Mouse (Mus musculus): Measurements from ENCODE around the gene Gm10273.
A peak's percentile ranks its signal among the peaks of the same experiment; 100 is the strongest.
"Not testable (repeated sequence)": the region's sequence is repeated elsewhere in the genome, so short reads cannot be mapped to it uniquely, and the experiment has no call there.

Gm10273 gene

DNA sequence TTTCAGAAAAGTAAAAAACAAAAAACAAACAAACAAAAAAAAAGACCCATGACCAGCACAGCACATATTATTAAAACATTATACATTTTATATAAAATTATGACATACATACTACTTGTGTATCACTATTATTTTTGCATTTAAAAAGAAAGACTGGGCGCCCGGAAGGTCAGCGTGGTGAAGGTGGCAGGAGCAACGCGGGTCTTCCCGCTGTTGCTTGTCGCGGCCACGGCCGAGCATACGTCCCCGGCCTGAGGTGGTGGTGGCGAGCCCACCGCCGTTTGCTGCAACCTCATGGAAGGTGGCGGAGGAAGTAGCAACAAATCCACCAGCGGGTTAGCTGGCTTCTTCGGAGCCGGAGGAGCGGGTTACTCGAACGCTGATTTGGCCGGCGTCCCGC lies at the start of gene Gm10273:
Gm10273 (plus strand) TSS at position 172 of the 400 bp plus-strand sequence.
- not testable (repeated sequence) for DNase-seq (ENCODE audit: low read depth, low spot score)

DNA sequence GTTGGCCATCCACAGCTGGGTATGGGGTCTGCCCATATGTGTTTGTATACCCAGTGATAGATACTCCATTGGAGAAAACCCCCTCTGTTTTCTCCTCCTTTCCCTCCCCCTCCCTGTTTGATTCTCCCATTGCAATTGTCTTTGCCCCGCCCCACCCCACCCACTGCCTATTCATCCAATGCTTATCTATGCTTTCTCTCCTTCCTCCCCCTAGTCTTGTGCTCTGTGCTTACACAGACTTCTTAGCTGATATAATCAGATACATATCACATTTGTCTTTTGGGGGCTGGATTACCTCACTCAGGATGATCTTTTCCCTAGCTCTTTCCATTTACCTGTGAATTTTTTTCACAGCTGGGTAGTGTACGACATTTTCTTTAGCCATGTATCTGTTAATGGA lies 48.9 kb upstream of the Gm10273 start:
- no peak for DNase-seq (ENCODE audit: low read depth, low spot score)

DNA sequence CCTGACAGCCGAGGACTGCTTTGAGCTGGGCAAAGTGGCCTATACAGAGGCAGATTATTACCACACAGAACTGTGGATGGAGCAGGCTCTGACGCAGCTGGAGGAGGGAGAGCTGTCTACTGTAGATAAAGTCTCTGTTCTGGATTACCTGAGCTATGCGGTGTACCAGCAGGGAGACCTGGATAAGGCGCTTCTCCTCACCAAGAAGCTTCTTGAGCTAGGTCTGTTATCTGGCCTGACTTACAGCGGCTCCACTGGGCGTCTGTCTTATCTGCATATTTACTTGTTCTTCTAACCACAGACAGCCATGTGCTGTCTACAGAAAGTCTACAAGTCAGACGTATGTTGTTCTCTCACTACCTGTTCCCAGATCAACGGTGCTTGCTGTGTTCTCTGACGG lies 47.2 kb upstream of the Gm10273 start:
- no peak for DNase-seq (ENCODE audit: low read depth, low spot score)

DNA sequence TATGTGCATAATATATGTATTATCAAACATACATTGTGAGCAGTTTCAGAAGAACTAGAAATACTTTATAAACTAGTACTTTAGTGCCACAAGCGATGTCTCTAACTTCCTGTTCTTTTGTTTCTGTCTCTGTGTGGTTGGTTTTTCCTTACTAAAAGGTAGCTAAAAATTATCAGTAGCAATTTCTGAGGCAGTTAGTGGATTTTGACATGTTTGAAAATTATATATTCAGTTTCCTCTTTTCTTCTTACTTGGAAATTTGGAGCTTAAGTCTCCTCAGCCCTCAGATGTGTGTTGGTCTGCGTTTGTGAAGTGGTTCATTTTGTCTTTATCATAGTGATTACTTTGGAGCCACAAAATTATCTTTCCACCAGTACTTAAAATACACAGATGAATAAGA lies 45.9 kb upstream of the Gm10273 start:
- no peak for DNase-seq (ENCODE audit: low read depth, low spot score)

DNA sequence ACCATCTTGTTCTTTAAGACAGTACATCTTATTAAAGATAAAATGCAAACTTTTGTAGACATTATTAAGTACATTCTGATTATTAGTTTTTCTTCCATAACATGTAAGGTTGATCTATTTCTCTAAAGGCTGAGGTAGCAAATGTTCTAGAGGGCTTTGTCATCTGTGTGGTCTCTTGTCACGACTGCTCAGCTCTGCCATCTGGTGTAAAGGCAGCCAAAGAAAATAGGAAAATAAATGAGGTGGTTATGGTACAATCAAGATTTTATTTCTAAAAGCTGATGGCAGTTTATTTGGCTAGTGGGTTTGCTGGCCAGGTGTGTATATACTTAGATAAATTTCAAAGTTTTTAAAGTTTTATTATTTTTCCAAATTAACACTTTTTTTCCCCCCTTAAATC lies 42.4 kb upstream of the Gm10273 start:
- DNase-seq (ENCODE audit: low read depth, low spot score) = no peak

DNA sequence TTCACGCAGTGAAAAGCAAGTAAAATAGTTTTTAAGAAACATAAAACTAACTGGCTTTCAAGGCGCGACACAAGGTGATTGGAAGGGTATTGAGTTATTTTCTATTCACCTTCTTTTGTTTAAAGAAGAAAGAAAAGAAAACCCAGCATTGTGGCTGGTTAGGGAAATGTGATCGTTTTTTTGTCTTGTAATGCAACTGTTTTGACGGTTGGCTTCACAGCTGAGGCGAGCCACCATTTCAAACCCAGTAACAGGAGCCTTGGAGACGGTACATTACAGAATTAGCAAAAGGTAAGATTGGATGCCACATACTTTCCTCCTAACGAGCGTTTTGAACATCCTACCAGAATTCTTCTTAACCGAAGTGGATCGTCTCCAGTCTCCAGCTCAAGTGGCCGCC lies 41.3 kb upstream of the Gm10273 start:
- DNase-seq (ENCODE audit: low read depth, low spot score) = no peak

DNA sequence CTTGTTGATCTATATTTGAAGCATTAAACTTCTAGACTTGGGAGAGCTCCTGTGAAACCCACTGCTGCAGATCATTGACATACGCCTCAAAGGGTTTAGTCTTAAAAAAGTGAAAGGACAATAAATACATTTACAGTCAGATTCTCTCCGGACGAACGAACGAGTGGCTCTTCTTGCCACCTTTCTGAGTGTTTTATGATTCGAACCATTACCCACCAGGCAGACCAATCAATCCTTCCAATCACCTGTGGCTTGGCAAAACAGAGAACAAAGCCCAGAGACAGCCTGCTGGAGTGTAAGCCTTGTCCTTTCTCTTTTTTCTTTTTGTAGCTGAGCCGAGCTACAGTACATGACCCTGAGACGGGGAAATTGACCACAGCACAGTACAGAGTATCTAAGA lies 40.4 kb upstream of the Gm10273 start:
- no peak for DNase-seq (ENCODE audit: low read depth, low spot score)

DNA sequence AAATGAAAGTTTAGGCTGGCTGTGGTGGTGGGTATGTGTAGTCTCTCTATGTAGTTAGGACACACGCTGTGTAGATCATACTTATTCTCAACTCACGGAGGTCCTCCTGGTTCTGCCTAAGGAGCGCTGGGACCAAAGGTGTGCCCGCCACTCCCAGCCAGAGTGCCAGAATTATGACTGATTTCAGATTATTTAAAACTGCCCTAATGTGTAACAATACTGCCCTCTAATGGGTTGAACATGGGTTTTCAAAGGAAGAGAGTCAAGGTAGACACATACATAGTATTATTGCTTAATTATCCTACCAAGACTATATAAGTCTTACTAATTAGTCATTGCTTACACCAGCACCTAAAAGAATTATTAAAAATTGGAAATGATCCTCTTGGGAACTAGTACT lies 36.7 kb upstream of the Gm10273 start:
- DNase-seq (ENCODE audit: low read depth, low spot score) = no peak

DNA sequence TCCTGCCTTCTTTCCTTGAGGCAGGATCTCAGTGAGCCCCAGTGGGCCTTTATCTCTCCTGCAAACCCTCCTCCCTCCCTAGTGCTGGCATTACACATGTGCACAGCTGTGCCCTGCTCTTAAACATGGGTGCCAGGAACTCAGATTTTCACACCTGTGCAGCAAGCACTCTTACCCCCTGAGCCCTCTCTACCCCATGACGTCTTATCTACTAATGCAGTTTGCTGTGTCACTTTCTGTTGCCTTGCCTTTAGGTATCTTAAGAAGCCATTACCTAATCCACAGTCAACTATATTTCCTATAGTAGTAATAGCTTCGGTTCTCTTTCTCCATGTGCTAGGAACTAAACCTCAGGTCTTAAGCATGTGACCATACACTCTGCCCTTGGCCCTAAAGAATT lies 32.2 kb upstream of the Gm10273 start:
- no peak for DNase-seq (ENCODE audit: low read depth, low spot score)

DNA sequence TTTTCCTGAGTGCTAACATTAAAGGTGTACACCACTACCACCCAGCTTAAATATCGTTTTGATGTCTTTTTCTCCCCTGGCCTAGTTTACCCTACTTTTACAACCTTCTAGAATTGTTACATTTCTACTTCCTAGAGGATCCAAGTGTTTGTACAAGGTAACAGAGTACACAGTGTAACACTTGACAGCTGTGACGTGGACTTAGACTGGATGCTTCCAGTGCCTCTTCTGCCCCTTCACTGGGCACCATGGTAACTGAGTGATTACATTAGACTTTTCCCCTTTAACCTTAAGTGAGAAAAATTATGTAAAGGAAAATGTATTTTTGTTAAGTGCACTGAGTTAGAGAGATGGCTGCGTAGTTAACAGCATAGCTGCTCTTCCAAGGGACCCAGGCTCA lies 30.9 kb upstream of the Gm10273 start:
- DNase-seq (ENCODE audit: low read depth, low spot score) = no peak

DNA sequence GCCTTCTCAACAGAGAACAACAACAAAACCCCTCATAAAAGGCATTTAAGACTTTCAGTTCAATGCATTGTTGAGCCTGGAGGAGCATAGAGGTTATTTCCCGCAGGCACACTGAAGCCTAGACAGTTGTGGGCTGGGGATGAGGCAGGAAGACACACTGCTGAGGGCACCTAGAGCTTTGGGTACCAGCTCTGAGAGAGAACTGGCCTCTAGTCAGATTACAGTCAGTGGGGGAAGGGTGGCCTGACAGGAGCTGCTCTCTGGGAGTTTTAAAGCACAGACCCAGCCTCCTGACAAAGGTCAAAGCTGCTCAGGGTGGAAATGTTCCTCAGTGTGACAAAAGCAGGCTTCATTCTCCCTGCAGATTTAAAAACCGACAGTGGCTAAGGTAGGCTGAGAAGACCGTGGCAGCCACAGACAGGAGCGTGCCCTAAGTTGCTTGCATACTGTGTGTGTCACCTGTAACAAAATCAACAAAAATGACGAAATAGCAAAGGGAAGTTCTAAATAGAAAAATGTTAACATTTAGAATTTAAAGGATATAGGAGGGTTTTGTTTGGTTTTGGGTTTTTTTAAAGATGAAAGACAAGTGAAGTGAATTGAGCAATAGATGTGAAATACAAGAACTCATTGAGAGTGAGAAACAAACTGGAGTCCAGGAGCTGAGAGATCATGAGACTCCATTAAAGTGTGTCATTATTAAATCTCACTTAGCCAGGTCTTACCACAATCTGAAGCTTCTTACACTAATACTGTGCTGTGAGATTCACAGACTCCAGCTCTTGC lies 29.4 kb upstream of the Gm10273 start:
- no peak for DNase-seq (ENCODE audit: low read depth, low spot score)

DNA sequence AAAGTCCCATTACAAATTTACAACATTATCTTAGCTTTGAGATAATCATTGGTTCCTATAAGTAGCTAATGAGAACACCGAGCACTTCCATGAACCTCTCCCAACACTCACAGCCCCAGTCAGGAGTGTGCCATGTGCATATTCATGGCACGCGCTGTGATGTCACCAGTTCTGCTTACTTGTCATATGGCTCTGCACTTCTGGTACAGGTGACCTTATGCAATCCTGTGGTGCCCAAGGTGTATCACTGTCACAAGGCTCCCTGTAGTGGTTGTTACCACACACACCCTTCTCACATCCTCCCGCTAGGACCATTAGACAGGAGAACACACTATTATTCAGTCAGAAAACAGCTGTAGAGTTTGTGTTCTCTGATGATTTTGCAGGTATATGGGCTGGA lies 28.7 kb upstream of the Gm10273 start:
- no peak for DNase-seq (ENCODE audit: low read depth, low spot score)

DNA sequence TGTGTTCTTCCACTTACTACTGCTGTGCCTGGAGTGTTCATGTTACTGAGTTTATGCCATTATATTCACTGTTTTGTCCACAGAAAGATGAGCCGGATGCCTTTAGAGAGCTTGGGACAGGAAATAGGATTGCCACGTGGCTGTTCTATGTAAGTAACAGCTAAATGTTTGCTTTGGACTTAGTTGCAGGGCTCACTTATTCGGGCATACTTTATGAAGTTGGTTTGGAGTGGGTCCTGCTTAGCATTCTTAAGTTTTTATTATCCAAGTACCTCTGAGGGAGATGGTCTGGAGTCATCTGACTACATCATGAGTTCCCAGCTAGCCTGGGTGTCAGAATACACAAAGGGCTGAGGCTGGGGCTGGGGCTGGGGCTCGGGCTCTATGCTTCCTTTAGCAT lies 28.2 kb upstream of the Gm10273 start:
- no peak for DNase-seq (ENCODE audit: low read depth, low spot score)

DNA sequence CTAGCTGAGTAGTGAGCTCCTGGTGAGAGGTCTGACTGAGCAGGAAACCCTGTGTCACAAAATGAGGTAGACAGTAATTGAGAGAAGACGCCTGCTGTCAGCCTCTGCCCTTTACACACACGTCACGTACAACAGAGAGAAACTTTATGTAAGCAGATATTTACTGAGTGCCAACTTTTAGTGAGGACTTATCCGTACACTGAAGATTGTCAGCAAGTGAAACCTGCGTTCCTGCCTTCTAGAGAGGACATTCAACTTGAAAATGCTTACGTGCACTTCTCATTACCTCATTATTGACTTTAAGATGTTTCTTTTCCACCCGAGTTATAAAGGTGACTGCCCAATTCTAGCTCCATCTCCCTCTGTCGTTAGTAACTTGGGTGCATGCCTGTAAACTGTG lies 26.7 kb upstream of the Gm10273 start:
- DNase-seq (ENCODE audit: low read depth, low spot score) = no peak

DNA sequence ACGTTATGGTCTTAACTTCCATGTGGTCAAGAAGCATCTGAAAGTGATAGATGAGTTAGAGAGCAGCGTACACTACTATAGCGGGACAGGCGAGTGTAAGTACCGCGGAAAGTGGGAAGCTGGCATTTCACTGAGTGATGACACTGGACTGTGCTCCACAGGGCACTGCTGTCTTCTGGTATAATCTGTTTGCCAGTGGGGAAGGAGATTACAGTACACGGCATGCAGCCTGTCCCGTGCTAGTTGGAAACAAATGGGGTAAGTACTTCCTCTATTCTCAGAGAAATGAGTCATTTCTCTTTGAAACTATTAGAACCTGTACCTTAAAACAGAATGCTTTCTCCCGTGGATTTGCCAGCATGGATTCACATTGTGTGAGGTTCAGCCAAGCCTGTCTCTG lies 26.0 kb upstream of the Gm10273 start:
- no peak for DNase-seq (ENCODE audit: low read depth, low spot score)

DNA sequence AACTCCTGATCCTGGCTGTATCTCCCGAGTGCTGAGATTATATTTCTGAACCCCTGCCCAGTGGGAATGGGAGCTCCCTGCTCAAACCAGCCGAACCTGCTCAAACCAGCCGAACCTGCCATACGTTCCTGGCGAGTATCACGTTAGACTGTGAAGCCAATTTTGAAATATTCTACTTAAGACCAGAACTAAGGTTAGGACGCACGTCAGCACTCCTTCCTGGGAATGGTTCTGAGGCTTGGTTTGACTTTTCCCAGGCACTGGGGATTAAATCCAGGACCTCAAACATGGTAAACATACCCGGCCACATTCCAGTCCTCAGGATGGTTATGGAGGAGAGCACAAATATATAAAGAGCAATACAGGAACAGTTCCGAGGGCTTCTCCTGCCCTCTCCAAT lies 17.5 kb upstream of the Gm10273 start:
- DNase-seq (ENCODE audit: low read depth, low spot score) = no peak

DNA sequence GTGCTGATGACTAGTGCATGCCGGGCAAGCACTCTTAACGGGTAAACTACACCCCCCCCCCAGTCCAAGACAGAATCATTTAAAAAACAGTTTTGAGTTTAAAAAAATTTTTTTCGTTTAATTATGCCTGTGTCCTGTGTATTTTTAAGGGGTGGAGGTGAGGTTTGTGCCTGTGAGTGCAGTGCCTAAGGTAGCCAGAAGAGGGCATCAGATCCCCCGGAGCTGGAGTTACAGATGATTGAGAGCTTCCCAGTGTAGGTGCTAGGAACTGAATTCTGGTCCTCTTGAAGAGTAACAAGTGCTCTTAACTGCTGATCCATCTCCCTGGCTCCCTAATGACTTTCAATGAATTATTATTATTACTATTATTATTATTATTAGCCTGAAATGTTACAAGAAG lies 16.7 kb upstream of the Gm10273 start:
- DNase-seq (ENCODE audit: low read depth, low spot score) = no peak

DNA sequence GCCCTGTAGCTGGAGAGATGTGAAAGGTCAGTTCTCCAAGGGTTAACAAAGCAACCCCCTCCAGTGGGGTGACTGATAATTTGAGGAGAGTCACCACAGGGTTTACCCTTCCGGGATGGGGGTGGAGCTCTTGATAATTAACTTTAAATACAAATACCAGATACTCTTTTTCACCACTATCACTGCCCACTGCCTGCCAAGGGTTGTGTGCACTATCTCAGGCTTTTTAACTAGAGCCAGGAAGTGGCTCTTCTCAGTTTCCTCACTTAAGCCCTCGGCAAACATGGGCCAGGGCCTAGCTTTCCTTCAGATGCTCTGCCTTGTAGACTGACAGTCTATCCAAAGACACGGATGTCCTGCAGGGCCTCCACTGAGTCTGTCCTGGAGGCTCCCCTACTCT lies 15.5 kb upstream of the Gm10273 start:
- no peak for DNase-seq (ENCODE audit: low read depth, low spot score)

DNA sequence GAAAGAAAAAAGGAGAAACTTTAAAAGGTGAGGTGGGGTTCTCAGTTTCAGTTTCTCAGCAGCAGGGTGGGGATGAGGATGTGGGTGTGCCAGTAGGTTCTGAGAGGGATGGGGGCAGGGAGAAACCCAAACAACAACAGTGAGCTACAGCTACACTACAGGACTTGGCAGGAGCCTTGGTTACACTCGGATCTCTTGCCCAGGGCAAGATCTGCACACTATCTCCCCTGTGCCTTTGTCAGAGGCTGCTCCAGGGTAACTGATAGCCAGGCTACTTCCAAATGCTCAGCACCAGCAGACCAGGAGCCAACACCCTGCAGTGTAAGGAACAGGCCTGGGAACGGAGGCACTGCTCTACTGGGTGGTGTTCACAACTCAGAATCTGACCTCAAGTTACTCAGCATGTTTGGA lies 15.0 kb upstream of the Gm10273 start:
- no peak for DNase-seq (ENCODE audit: low read depth, low spot score)

DNA sequence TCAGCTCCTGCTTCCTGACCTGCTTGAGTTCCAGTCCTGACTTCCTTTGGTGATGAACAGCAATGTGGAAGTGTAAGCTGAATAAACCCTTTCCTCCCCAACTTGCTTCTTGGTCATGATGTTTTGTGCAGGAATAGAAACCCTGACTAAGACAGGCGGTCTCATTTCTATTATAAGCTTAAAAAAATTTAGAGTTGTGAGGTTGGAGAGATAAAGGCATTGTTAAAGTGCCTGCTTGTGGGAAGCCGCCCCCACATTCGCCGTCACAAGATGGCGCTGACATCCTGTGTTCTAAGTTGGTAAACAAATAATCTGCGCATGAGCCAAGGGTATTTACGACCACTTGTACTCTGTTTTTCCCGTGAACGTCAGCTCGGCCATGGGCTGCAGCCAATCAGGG lies 13.9 kb upstream of the Gm10273 start:
- not testable (repeated sequence) for DNase-seq (ENCODE audit: low read depth, low spot score)

DNA sequence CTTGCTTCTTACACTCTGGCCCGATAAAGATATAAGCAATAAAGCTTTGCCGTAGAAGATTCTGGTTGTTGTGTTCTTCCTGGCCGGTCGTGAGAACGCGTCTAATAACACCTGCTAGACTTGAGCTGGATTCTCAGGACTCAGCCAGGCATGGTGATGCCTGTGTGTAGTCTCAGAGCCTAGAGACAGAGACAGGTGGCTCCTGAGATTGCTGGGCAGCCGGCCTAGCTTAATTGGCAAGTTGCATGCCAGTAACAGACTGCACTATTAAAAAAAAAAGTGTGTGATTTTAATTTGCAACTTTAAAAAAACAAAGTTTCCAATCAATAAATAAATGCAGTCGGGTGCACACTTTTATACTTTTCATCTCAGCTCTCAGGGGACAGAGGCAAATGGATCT lies 8.5 kb upstream of the Gm10273 start:
- DNase-seq (ENCODE audit: low read depth, low spot score) = peak; percentile 18

DNA sequence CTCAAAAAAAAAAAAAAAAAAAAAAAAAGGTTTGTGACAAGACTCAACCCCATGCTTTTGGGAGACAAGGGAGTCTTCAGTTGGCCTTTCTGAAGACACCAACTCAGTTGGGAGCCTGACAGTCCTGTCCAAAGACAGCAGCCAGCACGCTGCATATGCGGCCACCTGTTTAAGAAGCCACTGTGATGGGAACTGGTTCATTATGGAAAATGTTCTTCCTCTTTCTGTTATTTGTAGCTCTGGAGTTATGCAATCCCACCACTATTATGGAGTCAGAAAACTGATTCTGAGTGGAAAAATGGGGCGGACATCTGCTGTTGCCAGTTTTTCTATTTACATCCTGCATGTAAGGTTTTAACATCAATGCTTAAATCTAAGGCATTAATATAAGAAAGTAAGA lies 5.8 kb upstream of the Gm10273 start:
- no peak for DNase-seq (ENCODE audit: low read depth, low spot score)

DNA sequence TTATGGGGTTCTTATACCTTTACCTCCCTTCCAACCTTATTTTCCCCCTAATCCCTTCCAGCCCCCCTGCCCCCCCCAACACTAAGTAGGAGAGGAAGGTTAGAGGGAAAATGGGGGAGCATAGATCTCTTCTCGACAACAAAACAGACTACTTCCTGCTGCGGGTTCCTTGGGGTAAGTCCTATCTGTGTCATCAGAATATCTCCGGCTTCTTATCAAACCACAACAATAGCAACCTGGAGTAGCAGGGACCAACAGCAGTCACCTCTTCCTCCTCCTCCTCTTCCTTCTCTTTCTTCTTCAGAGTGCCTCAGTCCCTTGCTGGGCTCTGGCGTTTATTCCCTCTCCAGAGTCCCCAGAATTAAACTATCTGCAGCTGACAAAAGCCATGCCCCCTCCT lies 3.5 kb upstream of the Gm10273 start:
- DNase-seq (ENCODE audit: low read depth, low spot score) = no peak

Data from brain, embryonic 18.5 days (tissue).